Mouse (Mus musculus) C2C12 (cell line): ENCODE measurements around the gene Myo3b.

Experiments
- CTCF ChIP-seq: IDR thresholded peaks from one replicate; pipeline ENCODE4 v1.5.1; 2011; ENCODE audit not compliant: control insufficient read depth, insufficient read depth, insufficient read length
- MAX ChIP-seq: IDR thresholded peaks from one replicate; pipeline ENCODE4 v1.6.1; 2011; ENCODE audit warnings: mild to moderate bottlenecking, control low read depth
- MYOD1 ChIP-seq: IDR thresholded peaks from one replicate; pipeline ENCODE4 v1.6.1; 2011; ENCODE audit warnings: low read depth; ENCODE audit not compliant: control insufficient read depth, insufficient read length
- MYOG ChIP-seq: IDR thresholded peaks from one replicate; pipeline ENCODE4 v1.6.1; 2011; ENCODE audit not compliant: control insufficient read depth, insufficient read length; ENCODE audit errors: extremely low read depth
- USF1 ChIP-seq: IDR thresholded peaks from one replicate; pipeline ENCODE4 v1.6.1; 2011; ENCODE audit warnings: low read depth, mild to moderate bottlenecking, control low read depth, moderate library complexity

GRCm38 (mm10) chr2:70006492-70006891, 32.4 kb upstream of the Myo3b start:
- TF ChIP-seq CTCF (no peak), USF1 (no peak), MYOG (no peak), MAX (no peak), MYOD1 (no peak)
